Mouse (Mus musculus) naive thymus-derived CD4-positive, alpha-beta T cell, adult 2 months (primary cell): ENCODE data around the gene Kif1c.

Experiments used
- DNase-seq: peaks from one replicate; pipeline ENCODE4 v3.0.0-alpha.2; 2011; ENCODE audit warnings: low read depth

The Kif1c gene

DNA sequence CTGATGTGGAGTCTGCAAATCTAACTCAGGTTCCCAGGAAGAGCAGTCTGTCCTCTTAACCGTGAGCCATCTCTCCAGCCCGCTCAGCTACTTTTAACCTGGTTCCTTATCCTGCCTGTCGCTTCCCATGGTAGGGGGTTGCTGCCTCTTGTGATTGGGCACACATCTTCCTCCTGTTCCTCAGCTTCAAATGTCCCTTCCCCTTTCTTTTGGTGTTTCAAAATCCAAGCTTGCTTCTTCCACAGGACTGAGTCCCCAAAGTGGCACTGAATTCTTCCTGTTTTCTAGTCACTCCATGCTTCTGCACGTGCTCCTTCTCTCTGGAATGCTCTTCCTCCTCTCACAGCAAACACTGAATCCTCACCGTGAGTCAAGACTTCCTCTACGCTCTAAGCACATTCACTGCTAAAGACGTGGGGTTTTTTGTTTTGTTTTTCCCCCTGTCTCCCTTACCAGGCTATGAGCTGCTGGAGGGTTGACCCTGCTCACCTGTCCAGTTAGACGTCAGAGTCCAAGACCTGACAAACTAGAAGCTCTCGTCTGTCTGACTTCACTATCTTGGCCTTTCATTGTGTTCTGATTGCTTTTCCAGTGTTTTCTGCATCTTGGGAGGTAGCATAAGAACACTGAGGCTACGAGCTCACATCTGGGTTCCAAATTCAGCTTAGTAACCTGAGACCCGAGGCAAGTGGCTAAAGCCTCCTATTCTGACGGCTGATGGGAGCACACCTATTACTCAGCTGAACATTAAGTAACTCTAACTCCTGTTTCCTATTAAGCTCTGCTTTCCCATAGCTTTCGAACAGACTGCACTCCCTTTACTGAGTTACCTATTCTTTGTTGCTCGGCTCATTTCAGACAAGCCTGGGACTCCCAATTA lies 32.8 kb upstream of the Kif1c start:
- peak; percentile 24 for DNase-seq

DNA sequence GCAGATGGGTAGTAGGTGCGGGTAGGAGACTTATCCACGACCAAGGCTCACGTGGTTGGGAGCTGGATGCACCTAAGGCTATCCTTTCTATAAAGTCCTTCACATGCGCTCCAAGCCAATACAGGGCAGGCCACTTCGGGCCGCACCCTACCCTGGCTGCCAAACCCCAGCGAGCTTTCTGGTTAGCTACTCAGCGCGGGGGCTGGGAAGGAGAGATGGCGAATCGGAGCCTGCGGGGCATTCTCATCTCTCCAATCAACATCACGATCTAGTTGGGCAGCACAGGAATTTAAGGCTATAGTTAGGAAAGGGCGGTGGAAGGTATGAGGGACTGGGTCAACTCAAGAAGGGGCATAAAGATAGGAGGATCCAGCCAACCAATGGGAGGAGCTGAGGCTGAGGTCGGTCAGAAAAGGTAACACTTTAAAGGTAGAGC lies 32.0 kb upstream of the Kif1c start:
- DNase-seq: no peak

DNA sequence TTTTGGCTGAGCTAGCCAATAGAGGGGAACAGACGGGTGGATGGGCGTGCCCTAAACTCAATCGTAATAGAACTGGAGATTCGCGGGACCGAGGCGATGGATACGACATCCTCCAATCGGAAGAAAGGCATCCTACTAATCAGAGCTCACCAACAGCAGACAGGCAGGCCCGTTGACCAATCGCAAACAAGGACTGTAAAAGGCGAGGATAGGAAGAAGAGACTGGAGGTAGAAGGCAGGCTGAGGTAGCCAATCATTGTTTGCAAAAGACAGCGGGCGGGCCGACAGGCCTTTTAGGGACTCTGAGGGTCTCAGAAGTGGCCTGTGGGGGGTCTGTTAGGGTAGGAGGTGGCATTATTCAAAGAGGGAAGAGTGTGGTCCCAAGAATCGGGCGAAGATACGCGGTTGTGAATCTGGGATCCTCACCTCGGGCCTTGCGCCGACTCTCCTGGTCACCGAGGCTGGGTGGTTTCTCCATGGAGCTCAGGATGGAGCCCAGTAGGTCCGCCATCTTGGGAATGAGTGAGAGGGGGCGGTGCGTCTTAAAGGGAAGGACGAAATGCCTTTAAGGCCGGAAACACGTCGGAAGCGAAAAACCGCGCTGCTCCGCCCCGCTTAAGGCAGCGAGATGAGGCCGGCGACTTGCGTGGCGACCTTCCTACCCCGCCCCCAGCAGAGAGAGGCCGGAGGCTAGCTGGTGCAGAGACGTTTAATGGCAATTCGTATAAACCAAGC lies 31.4 kb upstream of the Kif1c start, which contains the start of gene Spag7:
Spag7 (minus strand) TSS at position 646 of the 735 bp plus-strand sequence.
- peak; percentile 98 for DNase-seq

DNA sequence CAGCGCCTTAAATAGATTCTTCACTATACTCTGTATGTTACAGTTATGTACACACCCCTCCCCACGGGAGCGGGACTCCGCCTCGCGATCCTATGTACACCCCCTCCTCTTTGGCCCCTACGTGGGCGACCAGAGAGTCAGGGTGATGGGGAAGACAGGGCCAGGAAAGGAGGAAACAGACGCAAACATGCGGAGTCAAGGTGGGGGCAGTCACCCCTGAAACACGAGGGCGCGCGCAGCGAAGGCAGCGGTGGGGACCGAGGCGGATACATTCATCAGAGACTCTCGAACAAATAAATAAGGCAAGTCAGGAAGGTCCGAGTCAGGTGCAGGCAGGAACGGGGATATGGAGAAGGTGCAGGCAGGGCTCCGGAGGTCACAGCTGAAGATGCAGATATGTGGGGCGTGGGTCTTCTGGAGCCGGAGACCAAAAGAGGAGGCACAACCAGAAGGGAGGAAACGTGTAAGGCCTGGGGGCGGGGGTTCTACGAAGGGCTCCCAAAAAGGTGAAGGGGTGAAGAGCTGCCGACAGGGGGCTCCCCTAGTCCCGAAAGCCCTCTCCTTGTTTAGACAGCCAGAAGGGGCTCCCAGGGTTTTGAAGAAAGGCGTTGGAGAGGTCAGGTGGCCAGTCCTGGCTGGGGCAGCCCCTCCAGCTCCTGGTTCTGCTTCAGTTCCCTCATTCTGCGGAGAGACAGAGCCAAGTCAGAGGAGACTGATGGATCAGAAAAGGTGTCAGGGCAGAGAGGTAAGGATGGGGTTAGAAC lies 30.6 kb upstream of the Kif1c start:
- peak; percentile 92 for DNase-seq

DNA sequence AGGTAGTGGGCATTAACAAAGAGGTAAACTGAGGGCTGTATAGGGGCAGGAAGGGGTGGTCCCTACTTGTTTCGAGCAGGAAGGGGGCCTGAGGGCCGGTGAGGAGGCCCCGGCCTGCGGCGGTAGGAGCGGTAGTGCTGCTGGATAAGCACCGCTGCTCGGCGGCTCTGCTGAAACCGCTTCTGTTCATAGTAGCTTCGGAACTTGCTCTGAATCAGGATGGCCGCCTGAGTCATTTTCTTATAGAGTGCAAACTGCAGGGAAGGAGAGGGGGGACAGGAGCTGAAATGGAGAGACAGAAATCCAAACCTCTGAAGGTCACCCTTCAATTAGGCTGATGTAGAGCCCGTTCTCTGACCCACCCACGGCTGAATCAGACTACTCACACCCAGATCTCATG lies 29.9 kb upstream of the Kif1c start:
- DNase-seq: no peak

DNA sequence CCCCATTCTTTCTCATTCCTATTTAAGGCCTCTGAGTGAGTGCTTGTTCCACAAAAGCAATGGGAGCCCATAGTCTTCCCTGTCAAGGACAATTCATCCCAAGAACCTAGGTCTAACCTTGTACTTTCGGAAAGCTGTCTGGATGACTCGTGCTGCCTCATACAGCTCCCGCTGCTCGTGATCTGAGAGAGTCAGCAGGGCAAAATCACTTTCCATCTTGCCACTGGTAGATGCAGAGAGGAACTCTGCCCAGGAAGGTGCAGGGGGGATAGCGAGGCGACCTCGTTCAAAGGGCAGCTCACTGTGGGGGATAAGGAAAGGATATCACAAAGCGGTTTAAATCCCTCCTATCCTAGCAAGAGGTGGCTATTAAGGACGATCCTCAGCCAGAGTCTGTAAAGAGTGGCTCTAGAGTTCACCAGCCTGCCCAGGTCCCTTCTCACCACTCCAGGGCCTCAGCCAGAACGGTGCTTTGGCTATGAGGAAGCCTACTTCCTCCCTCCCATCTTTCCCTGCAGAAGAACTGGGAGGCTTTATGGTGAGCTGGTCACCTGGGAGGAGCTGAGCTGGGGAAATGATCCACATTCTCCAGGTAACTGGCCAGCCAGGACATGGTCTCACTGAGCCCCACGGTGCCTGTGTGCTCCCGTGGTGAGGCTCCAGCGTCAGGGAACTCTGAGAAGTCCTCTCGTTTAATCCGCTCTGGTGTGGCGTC lies 28.9 kb upstream of the Kif1c start:
- DNase-seq: no peak

DNA sequence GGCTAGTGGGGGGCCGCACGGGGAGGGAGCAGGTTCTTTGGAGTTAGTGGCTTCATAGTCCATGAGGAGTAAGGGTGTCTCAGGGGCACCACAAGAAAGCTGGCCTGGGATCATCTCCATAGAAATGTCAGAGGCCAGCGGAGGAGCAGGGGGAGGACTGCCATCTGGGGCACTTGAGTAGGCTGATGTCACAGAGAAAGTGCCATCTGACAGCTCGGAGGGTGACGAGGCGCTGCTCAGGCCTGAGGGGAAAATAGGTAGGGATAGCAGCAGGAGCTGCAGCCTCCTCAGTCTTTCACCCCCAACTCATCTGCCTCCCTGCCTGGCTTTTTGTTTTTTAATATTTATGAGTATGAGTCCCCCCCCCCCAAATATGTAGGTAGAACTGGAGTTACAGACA lies 26.3 kb upstream of the Kif1c start:
- no peak for DNase-seq

DNA sequence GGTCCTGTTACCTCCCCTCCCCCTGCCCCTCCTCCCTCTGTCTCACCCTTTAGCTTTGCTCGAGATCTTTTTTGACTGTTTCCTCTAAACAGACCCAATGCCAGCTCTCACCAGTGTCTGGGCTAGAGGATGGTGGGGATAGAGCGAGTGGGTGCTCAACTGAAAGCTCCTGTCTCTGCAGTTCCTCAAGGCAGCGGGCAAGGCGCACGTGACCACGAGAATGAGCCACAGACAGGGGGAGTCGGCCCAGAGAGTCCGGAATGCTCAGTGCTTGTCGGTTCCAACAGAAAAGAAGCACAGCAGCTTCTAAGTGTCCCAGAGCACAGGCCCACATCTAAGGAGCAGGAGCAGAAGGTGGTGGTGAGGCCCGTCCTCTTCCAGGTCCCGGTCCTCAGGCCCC lies 25.8 kb upstream of the Kif1c start:
- DNase-seq: no peak

DNA sequence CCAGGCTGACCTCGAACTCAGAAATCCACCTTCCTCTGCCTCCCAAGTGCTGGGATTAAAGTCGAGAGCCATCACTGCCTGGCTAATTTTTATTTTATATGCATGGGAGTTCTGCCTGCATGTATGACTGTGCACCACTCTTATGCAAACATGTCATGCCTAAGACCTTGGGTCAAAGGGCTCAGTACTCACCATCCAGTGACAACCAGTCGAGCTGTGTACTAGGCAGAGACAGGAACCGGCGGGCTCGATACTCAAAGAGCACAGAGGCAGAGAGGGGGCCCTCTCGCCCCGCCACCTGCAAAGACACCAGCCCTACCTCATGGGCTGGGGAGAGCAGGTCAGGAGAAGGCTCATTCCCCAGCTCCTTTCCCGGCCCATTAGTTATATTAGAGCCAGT lies 22.3 kb upstream of the Kif1c start:
- no peak for DNase-seq

DNA sequence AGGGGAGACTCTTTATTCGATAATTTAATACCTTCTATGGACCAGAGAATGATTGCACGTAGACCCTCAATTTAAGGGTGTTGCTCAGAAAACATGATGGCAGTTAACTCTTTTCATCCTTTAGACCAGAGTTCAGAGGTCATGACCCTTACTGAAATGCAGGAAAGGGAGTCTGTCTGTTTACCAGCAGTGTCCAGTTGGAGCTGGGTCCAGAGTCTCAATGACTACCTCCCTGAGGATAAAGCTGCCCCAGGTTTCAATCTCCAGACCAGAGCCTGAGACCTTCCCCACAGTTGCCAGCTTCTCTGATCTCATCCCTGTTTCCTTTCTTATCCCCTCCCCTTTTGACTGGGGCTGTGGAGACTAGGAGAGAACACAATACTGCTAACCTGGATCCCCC lies 21.8 kb upstream of the Kif1c start:
- DNase-seq: no peak

DNA sequence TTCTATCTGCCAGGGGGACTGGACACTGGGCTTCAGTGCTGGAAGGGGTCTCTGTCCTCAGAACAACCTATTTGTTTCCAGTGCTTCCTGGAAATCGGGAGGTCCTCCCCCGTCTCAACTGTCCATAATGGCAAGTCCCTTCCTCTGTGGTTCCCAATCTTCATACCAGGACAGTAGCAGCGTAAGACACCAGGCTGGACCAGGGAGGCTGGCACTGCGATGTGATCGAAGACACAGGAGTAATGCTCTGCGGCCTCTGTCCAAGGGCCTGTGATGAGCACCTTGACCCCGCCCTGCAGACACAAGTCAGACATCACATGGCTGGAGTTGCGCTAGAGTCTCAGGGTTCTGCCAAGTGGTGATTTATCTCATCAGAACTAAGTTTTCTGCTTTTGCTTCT lies 21.0 kb upstream of the Kif1c start:
- DNase-seq: no peak

DNA sequence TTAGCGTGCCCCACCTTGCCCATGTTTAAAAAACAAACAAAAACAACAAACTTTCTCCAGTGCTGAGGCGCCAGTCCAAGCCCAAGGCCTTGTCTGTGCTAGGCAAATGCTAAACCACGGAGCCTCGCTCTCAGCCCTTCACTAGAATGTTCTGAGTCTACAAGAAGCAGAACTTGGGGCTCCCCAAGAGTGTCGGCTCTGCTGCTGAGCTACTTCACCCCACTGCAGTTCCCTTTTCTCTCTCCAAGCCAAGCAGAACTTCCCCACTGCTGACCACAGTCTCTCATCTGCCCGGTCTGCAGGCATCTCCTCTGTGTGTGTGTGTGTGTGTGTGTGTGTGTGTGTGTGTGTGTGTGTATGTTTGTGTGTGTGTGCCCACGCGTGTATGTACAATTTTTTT lies 20.5 kb upstream of the Kif1c start:
- no peak for DNase-seq

DNA sequence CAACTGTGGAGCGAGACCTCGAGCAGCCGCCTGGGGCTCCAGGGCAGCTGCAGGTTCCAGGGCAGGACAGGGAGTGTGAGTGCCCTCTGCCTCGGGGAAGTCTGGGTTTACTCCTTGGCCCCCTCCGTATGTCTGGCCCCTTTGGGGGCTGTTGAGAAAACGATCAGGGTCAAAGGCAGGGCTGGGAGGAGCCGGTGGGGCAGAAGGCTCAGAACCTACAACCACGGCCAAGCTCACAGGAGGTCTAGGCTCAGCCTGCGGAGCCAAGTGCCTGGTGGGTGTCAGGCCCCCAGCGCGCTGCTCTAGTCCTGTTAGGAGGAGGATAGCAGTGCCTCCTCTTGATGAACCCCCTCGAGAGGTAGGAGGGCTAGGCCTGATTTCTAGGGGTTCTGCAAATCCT lies 19.2 kb upstream of the Kif1c start:
- no peak for DNase-seq

DNA sequence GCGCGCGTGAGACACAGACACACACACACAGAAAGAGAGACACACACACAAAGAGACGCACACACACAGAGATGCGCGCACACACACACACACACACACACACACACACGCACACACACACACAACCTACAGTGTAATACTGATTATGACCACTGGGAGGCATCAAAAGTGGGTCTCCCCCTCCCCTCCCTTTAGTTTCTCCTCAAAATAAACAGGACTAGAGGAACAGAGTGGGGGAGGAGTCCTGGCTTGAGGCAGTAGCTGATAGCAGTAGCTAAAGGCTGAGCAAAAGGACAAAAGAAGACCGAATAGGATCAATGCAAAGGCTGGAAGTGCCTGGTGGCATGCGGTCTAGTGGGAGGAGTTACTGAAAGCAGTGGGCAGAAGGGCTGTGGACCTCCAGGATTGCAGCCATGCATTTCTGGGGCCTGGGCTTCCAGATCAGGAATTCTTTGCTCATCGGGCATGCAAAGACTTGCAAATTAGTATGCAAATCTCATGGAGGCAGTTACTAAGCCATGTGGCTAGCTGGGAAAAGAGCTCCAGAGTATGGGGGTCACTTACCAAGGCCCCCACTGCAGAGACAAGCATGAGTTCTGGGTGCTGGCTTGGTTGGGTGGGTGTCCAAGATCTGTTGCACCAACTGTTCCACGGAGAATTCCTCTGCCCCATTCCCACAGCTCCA lies 18.3 kb upstream of the Kif1c start:
- DNase-seq: peak; percentile 78

DNA sequence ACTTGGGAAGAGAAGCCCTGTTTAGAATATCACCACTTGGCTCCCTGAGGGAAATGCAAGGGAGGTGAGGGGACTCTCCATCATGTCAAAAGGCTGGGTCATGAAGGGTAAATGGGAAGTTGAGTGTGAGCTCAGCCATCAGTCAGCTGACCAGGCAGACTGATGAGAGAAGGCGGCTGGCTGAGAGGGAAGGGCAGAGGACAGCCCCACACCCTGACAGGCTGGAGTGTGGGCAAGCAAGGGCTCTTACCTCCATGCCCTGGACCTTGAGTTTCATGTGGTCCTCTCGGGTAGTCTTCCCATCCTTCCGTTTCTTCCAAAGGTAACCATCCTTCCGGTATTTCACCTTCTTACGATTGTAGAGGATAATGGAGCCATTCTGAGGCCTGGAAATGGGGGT lies 16.7 kb upstream of the Kif1c start:
- DNase-seq: no peak

DNA sequence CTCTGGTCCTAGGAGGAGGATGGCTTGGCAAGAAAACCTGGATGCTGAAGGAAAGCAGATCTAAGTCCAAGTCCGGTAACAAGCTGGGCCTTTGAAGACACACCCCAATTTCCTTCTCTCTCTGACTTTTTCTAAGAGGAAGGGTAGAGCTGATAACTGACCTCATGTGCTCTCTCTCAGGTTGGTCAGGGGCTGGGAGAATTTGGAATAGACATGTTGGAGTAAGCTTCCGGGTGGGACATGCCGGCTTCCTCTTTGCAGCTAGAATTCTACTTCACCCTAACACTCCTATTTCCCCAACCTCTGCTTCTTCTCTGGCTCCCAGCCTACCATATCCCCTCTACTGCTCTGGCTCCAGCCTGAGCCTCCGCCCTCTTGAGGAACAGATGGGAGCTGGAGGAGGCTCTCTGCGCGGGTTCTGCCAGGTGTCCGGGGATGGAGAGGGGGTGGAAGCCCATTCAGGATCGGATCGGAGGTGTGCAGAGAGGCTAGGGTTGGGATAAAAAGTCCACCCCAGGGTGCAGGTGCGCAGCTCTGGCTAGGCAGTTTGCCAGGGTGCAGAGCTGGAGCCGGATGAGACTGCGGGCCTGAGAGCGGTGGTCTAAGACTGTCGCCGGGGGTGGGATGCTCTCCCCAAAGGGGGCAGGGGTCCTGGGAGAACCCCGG lies 13.3 kb upstream of the Kif1c start:
- DNase-seq: no peak

DNA sequence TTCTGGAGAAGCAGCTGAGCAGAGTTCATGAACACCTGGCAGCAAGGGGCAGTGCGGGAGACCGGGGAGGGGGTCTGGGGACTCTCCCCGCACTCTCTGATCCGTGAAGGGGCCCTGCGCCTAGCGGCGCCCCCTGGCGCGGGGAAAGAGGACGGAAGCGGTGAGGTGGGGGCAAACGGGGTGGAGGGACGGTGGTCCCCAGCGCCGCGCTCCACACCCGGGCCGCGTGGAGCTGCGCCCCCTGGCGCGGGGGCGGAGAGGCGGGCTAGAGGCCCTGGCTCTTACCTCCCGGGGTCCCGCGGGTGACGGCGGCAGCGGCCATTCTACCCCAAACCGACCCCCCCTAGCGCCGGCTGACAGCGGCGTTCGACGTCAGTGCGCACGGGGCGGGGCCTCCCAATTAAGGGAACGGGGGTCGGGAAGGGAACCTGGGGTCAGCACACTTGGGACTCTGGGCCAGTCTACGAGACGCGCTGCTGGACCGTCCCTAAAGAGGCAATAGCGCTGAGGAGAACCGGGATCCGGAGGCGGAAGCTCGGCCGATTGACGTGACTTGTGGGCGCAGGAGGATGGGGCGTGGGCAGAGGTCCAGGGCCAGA lies 12.6 kb upstream of the Kif1c start, which contains the start of gene Camta2:
Camta2 (minus strand) TSS at position 505 of the 599 bp plus-strand sequence.
- peak; percentile 79 for DNase-seq

DNA sequence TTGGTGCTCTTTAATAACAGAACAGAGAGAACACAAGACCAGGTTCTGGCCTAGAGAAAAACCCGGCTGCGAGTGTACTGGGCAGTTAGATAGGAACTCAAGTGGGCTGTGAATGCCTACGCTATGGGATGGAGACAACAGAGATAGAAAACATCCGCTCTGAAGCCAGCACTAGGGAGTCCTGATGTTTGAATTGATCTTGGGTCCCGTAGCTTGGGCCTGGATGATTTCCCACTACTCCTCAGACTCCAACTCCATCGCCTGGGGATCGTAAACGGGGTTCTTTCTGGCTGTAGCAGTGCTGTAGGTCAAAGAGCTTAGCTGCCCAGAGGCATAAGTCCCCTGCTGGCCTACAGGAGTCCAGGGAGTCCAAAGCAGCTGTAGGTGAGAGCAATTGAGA lies 12.0 kb upstream of the Kif1c start:
- no peak for DNase-seq

DNA sequence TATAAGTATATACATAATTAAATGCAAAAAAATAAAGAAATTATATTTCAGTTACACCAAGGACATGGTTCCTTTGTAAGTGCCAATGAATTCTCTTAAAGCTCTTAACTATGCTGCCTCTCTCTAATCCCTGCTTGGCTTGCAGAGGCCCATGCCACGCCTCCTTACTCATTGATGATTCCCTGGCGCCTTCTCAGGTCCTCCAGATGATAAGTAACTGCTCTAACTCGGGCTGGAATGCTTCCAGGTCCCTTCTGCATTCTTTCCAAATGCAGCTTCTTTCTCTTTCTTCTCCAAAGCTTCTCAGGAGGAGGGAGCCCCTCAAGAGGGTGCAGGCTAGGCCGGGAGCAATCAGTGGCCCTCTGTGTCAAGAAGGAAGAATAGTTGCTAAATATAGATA lies 10.8 kb upstream of the Kif1c start:
- no peak for DNase-seq

DNA sequence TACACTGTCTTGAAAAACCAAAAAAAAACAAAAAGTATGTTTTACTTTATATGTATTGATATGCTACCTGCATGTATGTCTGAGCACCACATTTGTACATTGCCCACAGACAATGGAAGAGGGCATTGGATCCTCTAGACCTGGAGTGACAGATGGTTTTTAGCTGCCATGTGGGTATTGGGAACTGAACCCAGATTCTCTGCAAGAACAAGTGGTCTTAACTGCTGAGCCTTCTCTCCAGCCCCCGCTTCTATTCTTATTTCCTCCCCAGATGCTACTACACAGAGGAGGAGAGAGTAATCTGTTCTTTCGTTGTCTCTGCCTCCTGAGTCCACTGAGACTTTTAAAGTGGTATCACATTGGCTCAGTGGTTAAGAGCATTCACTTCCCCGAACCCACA lies 6.8 kb upstream of the Kif1c start:
- DNase-seq: no peak
